Mouse (Mus musculus) spleen, postnatal 36 days (tissue): ENCODE results near the gene S1pr2.
"Not testable (repeated sequence)": the region's sequence is repeated elsewhere in the genome, so short reads cannot be mapped to it uniquely, and the experiment has no call there.

Experiments
- DNase-seq, 2 experiments: peaks; one replicate each; pipeline ENCODE4 v3.0.0; 2022; ENCODE audit warnings: low spot score in 2 of 2, mixed read lengths in 1 of 2

The S1pr2 gene

DNA sequence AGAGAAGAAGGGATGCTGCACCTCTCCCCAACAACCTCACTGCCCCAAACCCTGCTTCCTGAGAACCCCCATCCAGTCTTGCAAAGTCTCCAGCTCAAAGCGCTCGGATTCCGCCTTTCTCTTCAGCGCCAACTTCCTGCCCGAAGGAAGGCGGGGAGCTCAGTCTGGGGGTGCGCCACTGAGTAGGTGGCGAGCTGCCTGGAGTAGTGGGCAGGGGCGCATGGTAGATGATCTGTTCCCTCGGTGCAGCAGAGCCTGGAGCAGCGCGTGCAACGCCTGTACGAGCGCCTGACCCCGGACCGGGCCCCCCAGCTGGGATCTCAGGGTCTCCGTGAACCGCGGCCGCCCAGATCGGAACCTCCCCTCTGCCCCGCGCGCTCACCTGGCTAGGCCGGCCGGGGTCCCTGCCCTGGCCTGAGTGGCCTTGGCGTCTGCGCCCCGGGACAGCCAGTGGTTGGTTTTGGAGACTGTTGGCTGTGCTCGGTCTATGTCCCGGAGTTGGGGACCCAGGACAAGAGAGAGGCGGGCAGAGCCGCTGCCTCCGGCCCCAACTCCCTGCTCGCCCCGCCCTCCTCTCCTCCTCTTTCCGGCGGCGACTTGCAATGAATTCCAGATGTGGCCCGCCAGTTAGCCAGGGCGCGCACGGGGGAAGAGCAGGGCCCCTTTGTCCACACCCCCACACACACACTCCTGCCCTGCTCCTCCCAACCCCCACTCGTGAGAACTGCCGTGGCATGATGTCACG lies at the start of gene S1pr2:
S1pr2 (minus strand) TSS at position 566 of the 745 bp plus-strand sequence.
- peak; percentile 53 to 59 for DNase-seq

DNA sequence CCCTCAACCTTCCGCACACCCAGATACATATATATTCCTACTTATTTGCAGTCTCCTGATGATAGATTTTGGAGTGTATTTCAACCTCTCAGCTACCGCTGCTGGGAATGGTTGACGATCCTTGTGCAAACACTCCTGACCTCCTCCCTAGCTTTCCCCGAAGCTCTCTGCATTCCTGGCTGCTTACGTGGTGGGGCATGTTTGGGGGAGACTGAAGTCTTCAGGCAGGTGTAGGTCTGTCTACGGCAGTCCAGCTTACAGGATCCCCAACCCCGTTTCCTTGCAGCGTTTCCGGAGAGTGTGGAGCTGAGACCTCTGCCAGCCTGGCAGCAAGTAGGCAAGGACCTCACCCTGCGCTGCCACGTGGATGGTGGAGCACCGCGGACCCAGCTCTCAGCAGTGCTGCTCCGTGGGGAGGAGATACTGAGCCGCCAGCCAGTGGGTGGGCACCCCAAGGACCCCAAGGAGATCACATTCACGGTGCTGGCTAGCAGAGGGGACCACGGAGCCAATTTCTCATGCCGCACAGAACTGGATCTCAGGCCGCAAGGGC lies 48.8 kb upstream of the S1pr2 start:
- no peak for DNase-seq

GRCm38 (mm10) chr9:21022726-21023125 lies 46.1 kb upstream of the S1pr2 start:
- DNase-seq, result no peak

- DNase-seq, result no peak
These were observed 45.7 kb upstream of the S1pr2 start for GRCm38 (mm10) chr9:21022288-21022687.

GRCm38 (mm10) chr9:21021363-21021762 lies 44.8 kb upstream of the S1pr2 start:
- DNase-seq, result no peak

- no peak for DNase-seq
These were observed 42.0 kb upstream of the S1pr2 start for GRCm38 (mm10) chr9:21018600-21018999.

DNA sequence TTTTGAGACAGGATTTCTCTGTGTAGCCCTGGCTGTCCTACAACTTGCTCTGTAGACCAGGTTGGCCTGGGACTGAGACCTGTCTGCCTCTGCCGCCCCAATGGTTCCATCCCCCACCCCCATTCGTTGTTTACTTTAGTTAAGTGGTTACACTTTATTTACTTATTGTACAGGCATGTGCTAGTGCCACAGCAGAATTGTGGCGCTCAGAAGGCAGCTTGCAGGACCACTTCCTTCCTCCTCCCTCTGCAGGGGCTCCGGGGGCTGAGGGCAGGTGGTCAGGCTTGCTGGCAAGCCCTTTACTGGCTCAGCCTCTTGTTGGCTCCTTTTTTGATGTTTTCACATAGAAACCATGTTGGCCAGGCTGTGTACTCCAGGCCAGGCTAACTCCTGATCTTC lies 40.6 kb upstream of the S1pr2 start:
- peak; percentile 31 to 37 for DNase-seq

DNA sequence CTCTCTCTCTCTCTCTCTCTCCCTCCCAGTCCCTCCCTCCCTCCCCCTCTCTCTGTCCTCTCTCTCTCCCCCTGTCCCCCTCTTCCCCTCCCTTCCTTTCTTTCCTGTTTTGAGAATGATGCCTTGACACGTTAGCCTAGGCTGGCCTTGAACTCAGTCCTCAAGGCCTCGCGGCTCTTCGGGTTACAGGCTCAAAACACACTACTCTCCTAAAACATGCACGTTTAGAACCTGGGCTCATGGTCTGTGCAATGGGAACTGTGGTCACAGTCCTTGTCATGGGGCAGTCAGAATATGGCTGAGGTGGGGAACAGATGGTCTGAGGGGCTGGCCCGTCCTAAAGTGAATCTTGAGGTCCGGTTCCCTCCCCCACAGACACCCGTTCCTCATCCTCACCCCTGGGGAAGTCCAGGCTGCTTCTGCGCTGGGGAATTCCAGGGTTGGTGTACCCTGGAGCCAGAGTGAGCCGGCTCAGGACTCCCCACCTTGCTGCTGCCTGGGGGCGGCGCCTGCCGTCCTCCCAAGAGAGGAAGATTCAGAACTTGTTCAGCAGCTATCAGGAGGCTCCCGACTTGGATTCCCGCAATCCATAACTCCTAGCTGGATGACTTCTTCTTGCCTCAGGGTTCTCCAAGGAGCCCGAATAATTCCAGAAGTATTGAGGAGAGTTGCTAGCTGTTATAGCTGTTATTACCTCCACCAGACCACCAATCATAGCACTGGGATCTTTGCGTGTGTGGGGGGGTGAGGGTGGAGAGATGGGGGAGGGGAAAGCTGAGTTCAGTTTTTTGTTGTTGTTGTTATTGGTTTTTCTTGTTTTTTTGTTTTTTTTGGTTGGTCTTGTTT lies 40.0 kb upstream of the S1pr2 start:
- DNase-seq, result peak; percentile 40 to 45

DNA sequence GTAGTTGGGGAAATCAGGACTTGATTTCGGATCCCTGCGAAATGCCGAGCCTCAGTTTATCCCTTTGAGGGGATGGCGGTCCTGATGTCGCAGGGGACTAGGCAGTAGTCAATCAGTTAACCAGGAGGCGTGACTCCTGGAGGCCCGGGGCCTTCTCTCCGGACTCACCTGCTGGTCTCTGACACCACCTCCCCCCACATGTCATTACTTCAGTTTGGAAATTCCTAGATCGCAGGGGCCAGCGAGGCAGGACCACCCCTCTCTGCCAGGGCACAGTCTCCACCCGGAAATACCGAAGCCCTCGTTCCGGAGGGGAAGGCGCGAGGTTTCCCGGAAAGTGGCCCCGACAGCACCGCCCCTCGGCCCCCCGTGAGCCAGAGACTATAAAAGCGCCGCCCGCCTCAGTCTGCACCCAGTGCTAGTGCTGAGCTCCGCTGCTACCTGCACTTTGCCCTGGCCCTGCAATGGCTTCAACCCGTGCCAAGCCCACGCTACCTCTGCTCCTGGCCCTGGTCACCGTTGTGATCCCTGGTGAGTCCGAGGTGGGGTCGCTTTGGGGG lies 39.1 kb upstream of the S1pr2 start, which contains the start of gene Icam1:
Icam1 (plus strand) TSS at position 415 of the 560 bp plus-strand sequence.
- DNase-seq, result peak; percentile 85 to 87

GRCm38 (mm10) chr9:21014691-21015570 lies 38.4 kb upstream of the S1pr2 start:
- DNase-seq, result peak; percentile 89 to 92

GRCm38 (mm10) chr9:21012368-21012767 lies 35.8 kb upstream of the S1pr2 start:
- DNase-seq, result no peak

- DNase-seq, result no peak
These were observed 35.3 kb upstream of the S1pr2 start for GRCm38 (mm10) chr9:21011846-21012312.

DNA sequence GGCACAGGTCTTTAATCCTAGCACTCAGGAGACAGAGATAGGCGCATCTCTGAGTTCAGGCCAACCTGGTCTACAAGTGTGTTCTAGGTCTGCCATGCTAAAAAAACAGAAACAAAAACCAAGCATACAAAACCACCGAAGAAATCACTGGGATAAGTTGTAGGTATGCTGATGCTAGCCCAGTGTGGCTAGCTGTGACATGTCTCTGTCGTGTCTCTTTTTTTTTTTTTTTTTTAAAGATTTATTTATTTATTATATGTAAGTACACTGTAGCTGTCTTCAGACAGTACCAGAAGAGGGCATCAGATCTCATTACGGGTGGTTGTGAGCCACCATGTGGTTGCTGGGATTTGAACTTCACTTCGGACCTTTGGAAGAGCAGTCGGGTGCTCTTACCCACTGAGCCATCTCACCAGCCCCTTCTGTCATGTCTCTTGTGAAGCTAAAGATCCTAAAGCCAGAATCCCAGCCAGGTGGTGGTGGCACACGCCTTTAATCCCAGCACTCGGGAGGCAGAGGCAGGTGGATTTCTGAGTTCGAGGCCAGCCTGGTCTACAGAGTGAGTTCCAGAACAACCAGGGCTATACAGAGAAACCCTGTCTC lies 34.5 kb upstream of the S1pr2 start:
- not testable (repeated sequence) for DNase-seq

- no peak for DNase-seq
These were observed 33.8 kb upstream of the S1pr2 start for GRCm38 (mm10) chr9:21010362-21010761.

DNA sequence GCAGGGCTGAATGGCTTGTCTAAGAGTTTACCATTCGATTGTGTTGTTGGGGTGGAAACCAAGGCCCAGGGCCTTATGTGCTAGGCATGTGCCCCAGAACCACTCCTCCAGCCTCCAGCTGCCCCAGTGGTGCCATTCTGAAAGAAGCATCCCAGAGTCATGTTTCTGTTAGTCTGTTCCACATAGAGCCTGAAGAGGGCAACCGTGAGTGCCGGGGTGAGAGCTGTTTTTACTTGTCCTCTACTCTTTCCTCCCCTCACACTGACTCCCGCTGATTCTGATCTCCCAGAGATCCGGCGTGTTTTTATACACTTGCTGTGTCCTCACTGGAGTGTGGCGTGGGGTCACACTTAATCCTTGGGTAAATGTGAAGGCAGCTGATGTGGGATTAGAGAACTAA lies 31.4 kb upstream of the S1pr2 start:
- DNase-seq, result no peak

- no peak for DNase-seq
These were observed 30.9 kb upstream of the S1pr2 start for GRCm38 (mm10) chr9:21007313-21007952.

- DNase-seq, result peak; percentile 76 to 79
These were observed 26.3 kb upstream of the S1pr2 start, which contains the start of gene Mrpl4 for GRCm38 (mm10) chr9:21002627-21003551. TSS of gene Mrpl4 (plus strand) at chr9:21002738.

DNA sequence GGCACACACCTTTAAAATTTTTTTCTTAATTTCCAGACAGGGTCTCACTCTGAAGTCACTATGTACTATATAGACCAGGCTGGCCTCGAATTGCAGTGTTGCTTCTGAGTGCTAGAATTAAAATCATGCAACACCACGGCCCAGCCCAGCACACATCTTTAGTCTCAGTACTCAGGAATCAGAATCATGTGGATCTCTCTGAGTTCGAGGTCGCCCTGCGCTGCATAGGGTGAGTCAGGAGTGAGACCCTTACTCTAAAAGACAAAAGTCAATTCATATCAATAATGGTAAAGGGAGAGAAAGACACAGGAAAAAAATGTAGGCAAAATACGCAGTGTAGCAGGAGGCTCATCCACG lies 25.7 kb upstream of the S1pr2 start:
- no peak for DNase-seq

- DNase-seq, result no peak
These were observed 25.1 kb upstream of the S1pr2 start for GRCm38 (mm10) chr9:21001651-21002200.
